Mouse (Mus musculus): ENCODE measurements at regions not wholly inside any gene's neighbourhood (a gene's known extent, or its start where the extent isn't known, plus 50 kb on each side); places are given as distances from the start of the nearest gene placed in this dataset.

- TF ChIP-seq POLR2A (IDR thresholded peaks at IDR 0.05; ENCODE audit: extremely low read depth, insufficient read depth, low read length) (no peak), CTCF (IDR thresholded peaks at IDR 0.05; ENCODE audit: extremely low read depth, insufficient read depth, low read length) (no peak)
These were observed 136.1 kb upstream of the Mocs2 start for GRCm38 (mm10) chr13:114681887-114682286.

Measured in cortical plate, adult 2 months (tissue).